Mouse (Mus musculus): ENCODE results near the gene Oser1.

Gene Oser1

DNA sequence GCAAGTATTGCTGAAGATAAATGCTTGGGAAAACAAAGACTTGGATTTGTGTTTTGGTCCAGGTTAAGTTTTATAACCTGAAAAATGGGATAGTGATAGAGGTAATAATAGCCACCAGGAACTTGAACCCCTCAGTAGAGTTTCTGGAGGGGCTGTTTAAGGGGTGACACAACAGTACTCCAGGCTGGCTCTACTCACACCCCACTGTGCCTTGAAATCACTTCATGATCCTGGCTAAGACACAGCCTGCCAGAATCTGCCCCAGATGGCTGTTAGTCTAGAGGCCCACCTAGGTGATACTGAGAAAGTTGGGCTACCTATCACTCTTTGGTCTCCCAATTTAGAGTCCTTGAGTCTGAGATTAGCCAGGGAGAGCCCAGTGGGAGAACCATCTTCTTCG, 15.0 kb upstream of the Oser1 start:
- DNase-seq: no peak

DNA sequence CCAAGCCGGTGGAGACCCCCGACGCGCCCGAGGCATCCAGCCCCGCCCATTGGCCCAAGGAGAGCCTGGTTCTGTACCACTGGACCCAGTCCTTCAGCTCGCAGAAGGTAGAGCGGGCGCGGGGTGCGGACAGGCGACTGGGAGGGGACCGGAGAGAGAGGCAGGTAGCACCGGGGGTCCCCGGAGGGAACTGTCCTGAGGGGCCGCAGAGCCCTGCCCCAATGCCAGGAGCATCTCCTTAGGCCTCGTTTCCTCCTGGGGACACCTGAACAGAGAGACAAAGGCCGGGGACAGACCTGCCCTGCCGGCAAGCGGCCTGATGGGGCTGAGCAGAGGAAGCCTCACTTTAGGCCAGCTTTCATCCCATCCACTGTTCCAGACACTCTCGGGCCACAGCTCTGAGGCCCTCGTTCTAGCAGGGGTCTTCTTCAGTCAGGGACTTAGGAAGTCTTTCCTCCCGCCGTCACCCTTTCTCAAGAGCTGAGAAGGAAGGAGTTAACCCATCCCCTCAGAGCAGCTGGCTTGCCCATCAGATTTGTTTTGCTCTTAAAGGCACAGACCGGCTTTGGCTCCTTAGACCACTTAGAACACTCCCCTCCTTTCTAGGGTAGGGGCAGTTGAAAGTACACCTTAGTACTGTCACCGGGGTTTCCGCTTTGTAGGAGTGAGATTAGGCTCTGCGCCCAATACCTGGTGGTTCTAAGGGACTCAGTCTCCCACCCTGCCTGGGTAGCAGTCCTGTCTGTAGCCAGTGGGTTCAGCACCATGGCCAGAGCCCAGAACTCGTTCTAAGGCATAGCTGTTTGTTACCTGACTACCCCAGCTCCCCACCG, 14.3 kb upstream of the Oser1 start:
- DNase-seq: no peak

- no peak for DNase-seq
Observed at GRCm38 (mm10) chr2:163438246-163438618, 13.7 kb upstream of the Oser1 start, which contains the start of gene Gdap1l1. Gene Gdap1l1 (plus strand): TSS chr2:163438476.

DNA sequence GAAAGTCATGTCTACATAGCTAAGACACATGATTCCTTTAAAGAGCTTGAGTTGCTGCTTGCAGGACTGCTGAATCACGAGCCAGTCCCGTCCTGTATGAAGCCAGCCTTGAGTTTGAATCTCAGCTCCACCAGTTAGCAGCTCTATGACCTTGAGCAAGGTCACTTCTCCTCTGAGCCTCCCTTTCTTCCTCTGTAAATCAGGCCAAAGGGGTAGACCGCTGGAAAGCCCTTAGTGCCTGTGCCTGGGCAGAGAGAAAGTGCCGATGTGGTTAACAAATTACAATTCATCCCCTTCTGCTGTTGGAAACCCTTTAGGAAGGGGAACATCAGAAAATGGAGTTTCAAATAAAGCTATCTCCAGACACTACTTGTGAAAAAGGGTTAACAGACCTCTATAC, 13.3 kb upstream of the Oser1 start:
- no peak for DNase-seq

DNA sequence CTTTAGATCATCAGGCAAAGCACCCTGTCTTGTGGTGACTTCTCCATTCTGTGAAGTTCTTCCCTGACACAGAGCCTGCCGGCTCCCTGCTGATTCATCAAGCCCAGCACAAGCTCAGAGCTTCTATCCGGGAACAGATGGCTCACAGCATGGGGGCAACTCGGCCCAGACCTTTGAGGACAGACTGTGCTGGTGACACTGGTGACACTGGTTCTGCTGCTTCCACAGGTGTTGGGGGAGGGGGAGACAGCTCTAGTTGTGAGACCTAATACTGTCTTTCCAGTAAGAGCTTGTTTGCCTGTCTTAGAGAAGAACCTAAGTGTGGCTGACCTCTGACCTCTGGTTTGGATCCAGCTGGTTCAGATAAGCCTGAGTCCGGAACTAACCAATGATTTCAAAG, 9.5 kb upstream of the Oser1 start:
- DNase-seq: no peak

GRCm38 (mm10) chr2:163431289-163431688, 6.8 kb upstream of the Oser1 start:
- no peak for DNase-seq

GRCm38 (mm10) chr2:163428346-163429011, 4.0 kb upstream of the Oser1 start:
- peak; percentile 93 for DNase-seq

- DNase-seq: peak; percentile 87
Observed at GRCm38 (mm10) chr2:163422895-163423660, 1.4 kb downstream of the Oser1 start.

- peak; percentile 93 for DNase-seq
Observed at GRCm38 (mm10) chr2:163420366-163420886, 4.1 kb downstream of the Oser1 start.

DNA sequence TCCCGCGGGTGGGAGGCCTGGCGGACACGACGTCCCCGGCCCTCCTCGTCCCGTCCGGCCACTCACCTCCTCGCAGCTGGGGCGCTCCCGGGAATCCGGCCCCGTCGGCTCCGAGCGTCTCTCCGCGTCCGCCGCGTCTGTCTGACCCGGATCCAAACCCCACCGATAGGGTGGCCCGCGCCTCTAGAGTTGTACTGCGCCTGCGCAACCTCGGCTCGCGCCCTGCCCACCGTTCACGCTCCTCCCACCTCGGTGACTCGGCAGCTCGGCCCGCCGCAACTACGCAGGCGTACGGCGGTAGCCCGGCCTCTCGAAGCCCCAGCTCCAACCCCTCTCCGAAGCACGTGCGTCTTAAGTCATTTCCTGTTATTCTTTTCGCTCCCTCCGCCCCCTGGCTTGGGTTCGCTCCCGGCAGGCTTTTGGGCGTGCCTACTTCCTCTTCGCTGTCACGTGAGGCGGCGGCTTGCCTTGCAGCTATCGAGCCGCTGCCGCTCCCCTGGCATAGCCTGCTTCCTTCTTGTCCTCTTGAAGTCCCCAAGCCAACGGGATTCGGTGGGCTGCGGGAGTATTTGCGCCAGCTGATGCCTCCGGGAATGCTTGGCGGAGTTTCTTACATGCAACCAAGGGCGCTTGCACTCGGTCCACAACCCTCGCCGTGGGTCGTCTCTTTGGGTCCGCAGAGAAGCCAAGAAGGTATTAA, 5.0 kb downstream of the Oser1 start:
- peak; percentile 100 for DNase-seq

DNA sequence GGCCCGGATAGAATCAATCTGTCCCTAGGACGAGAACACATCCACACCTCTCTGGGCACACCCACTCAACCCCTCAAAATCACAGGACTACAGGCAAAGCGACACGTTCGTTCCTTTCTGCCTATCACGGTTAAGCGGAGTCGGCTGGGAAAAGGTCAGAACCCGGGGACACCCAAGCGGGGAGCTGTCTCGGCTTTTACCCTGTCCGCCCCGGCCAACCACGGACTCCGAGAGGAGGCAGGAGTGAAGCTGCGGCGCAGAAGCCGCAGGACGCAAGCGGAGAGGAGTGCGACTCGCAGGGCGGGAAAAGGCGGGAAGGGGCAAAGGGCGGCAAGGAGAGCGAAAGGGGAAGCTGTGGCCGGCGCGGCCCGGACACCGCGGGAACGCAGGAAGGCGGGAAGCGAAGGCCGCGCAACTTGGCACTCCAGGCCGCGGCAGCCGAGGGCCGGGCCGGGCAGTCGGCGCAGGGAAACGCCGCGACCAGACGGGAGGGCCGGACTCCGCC, 5.6 kb downstream of the Oser1 start:
- peak; percentile 96 for DNase-seq

GRCm38 (mm10) chr2:163417830-163418229, 6.7 kb downstream of the Oser1 start:
- DNase-seq: peak; percentile 85

GRCm38 (mm10) chr2:163417026-163417425, 7.5 kb downstream of the Oser1 start:
- DNase-seq: peak; percentile 79

- peak; percentile 83 for DNase-seq
Observed at GRCm38 (mm10) chr2:163412846-163413590, 11.5 kb downstream of the Oser1 start.

GRCm38 (mm10) chr2:163412419-163412818, 12.1 kb downstream of the Oser1 start:
- DNase-seq: peak; percentile 72

GRCm38 (mm10) chr2:163411840-163412239, 12.7 kb downstream of the Oser1 start:
- DNase-seq: no peak

GRCm38 (mm10) chr2:163411344-163411743, 13.2 kb downstream of the Oser1 start:
- DNase-seq: peak; percentile 48

DNA sequence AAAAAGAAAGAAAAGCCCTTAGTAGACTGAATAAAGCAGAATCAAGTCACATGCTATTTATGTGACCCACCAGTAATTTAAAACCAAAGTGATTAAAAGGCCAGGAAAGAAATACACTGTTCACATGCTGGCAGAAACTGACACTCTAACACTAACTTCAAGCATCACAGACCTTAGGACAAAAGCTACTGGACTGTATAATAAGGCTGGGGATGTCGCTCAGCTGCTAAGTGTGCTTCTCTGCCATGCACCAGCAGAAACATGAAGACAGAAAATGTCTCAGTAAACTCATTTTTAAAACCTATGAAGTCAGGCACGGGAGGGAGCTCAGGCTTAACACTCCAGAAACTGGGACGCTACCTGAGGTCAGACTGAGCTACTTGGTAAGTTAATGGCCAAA, 14.3 kb downstream of the Oser1 start:
- DNase-seq: peak; percentile 54

- peak; percentile 34 for DNase-seq
Observed at GRCm38 (mm10) chr2:163404037-163404815, 20.3 kb downstream of the Oser1 start.

GRCm38 (mm10) chr2:163401221-163401620, 23.3 kb downstream of the Oser1 start:
- DNase-seq: peak; percentile 94

DNA sequence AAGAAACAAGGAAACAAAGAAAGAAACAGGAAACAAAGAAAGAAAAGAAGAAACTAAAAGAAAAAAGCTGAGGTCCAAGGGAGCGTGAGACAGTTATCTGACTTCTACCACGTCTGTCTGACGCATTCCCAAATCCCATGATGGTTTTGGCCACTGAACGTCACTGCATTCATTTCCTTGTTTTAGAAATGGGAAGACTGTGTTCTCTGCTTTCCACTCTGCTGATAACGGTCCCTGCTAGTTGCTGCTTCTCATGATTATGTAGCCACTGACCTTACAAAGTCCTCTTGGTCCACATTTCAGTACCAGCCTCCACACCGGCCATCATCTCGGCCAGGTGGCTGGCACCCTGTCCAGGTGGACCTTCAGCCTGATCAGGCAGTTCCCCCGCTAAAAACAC, 25.3 kb downstream of the Oser1 start:
- peak; percentile 98 for DNase-seq
